Comparison of ENCODE assay signal across 40 mouse cellular contexts in the genomic region with DNA sequence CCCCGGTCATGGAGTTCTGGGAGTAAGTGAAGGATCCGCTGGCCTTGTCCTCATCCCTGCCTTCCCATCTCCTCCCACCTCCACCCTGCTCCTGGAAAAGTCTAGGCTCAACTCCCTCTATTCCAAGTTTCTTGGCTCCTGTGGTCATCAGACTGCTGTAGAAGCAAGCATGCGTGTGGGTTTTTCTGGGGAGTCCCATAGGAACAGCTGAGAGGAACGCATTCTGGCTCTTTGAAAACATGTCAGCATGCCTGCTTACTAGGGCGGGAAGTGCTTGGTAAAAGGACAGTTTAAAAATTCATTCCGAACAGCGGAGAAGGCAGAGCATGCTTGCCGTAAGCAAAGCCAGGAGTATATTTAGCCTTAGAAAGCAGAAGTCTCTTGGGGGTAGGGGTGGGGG. TPM values are rescaled to one million over a fixed set of nuclear protein-coding genes. Genes with fewer than 3 reads are reported as not detected.
"Had no signal": no experiment of that assay in that cellular context is flagged by ENCODE, and none has a peak within 500 bp of the region (broad histone marks: within the 10 kb centered on the region; RNA-seq: fewer than 3 reads in every experiment).

No protein-coding gene starts in this region.

- H3K27ac ChIP-seq: heart, embryonic 13.5 days; heart, embryonic 15.5 days; hindbrain, embryonic 10.5 days; hindbrain, embryonic 12.5 days; hindbrain, embryonic 13.5 days; hindbrain, embryonic 14.5 days; hindbrain, embryonic 15.5 days; hindbrain, postnatal 0 days; intestine, embryonic 15.5 days; kidney, embryonic 15.5 days; kidney, postnatal 0 days; layer of hippocampus, adult 2 months; left cerebral cortex, adult 2 months had no signal

- H3K9ac ChIP-seq: heart, embryonic 12.5 days; heart, embryonic 13.5 days; heart, embryonic 15.5 days; hindbrain, embryonic 12.5 days; hindbrain, embryonic 13.5 days; hindbrain, embryonic 14.5 days; hindbrain, embryonic 15.5 days; intestine, embryonic 15.5 days; kidney, embryonic 15.5 days had no signal

- H3K9me3 ChIP-seq: heart, embryonic 12.5 days; heart, embryonic 13.5 days; heart, embryonic 15.5 days; hindbrain, embryonic 12.5 days; hindbrain, embryonic 13.5 days; hindbrain, embryonic 15.5 days; intestine, embryonic 15.5 days; kidney, embryonic 15.5 days had no signal

- H3K4me3 ChIP-seq: heart, embryonic 12.5 days; heart, embryonic 13.5 days; heart, embryonic 15.5 days; hindbrain, embryonic 10.5 days; hindbrain, embryonic 12.5 days; hindbrain, embryonic 13.5 days; hindbrain, embryonic 15.5 days; intestine, embryonic 15.5 days; kidney, embryonic 15.5 days; layer of hippocampus, adult 2 months; left cerebral cortex, adult 2 months had no signal

- H3K4me2 ChIP-seq: heart, embryonic 11.5 days; heart, embryonic 12.5 days; heart, embryonic 13.5 days; heart, embryonic 15.5 days; hindbrain, embryonic 12.5 days; hindbrain, embryonic 13.5 days; hindbrain, embryonic 14.5 days; hindbrain, embryonic 15.5 days; intestine, embryonic 15.5 days; kidney, embryonic 15.5 days had no signal

- ATAC-seq: hindbrain, embryonic 16.5 days; hindbrain, postnatal 0 days; inflammation-experienced regulatory T-cells, adult 6 months; intestine, embryonic 15.5 days; intestine, embryonic 16.5 days; intestine, postnatal 0 days had no signal

- H3K36me3 ChIP-seq: heart, embryonic 12.5 days; heart, embryonic 13.5 days; heart, embryonic 15.5 days; hindbrain, embryonic 10.5 days; hindbrain, embryonic 12.5 days; intestine, embryonic 15.5 days; kidney, embryonic 15.5 days had no signal

- H3K4me1 ChIP-seq: heart, embryonic 12.5 days; heart, embryonic 13.5 days; heart, embryonic 15.5 days; intestine, embryonic 15.5 days; kidney, embryonic 15.5 days had no signal

- DNase-seq: heart, postnatal 10 days; heart, postnatal 14 days; heart, postnatal 36 days; heart, postnatal 4 days; kidney, adult 11 months; kidney, adult 18-20 months; kidney, adult 2 months; kidney, adult 8-10 months; kidney, adult 9 months; kidney, postnatal 10 days; kidney, postnatal 14 days; kidney, postnatal 25 days; kidney, postnatal 36 days; kidney, postnatal 4 days; layer of hippocampus, adult 9-11 months; layer of hippocampus, postnatal 36 days had no signal

RNA-seq across cellular contexts. Expression of a gene that starts 7.9 kb away (rescaled TPM):
- total RNA-seq: heart, postnatal 10 days; heart, postnatal 14 days; heart, postnatal 25 days; heart, postnatal 36 days; hematopoietic stem cell, adult 5-6 weeks had no signal
- polyA plus RNA-seq: heart, embryonic 11.5 days; heart, embryonic 12.5 days; heart, embryonic 13.5 days; heart, embryonic 14.5 days; heart, embryonic 16.5 days; heart, postnatal 0 days; inflammation-experienced regulatory T-cells, adult 6 months; intestine, postnatal 0 days; kidney, adult 2 months had no signal
